Mouse (Mus musculus) gastrocnemius, postnatal 14 days (tissue): ENCODE measurements at regions not wholly inside any gene's neighbourhood (a gene's known extent, or its start where the extent isn't known, plus 50 kb on each side); places are given as distances from the start of the nearest gene placed in this dataset.

Source experiments
- DNase-seq: peaks from one replicate; pipeline ENCODE4 v3.0.0; 2021; ENCODE audit warnings: mixed read lengths
- intact Hi-C: fragments of 180-260 bp; cut with DNase I; formaldehyde crosslinking; loops from one replicate; pipeline ENCODE4 v1.15.1; 2025; ENCODE audit warnings: low total_unique reads

DNA sequence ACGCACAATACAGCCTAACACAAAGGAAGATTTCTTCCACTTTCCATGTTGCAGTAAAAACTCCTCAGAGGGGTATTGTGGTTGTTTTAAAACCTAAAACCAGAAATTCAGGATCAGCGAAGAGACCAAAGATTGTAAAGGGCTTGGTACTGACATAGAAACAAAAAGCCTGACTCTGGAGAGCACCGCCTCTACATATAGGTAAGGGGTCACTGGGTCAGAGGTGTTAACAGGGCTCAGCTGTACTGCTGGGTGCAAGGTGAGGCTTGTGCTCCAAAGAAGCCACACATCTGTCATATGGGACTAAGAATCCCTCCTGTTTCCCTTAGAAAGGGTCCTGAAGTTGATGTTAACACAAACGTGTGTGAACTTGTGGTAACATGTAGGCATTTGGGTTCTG, 420.7 kb upstream of the Gm26657 start:
- intact Hi-C loops = no loop called here
- DNase-seq = no peak

DNA sequence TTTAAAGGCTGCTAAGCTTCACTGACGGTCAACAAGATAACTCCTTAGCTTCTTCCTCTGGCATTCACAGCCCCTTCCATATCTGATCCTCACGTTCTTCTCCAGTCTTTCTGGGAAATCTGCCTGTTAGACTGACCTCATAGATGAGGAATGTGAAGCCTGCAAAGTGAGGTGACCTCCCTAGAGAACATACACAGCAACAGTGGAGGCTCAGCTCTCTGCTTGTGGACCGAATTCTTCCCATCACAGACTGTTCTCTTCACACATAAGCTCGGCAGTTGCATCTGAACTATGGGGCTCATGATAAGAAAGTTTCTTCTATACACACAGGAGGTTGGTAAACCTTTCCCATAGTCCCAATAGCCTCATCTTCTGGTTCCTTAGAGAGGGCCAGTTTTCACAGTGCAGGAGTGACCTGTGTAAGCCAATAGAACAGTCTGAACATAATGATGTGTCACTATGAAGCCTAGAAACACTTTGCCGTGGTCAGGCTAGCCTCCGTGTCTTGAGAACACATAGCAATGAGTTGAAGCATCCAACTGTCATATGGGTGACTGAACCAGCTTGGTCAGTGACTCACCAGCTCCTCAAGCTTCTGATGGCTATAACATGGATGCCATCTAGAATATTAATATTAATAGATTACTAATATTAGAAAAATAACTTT, 434.1 kb upstream of the Gm26657 start:
- no peak for DNase-seq
- intact Hi-C loops = no loop called here

DNA sequence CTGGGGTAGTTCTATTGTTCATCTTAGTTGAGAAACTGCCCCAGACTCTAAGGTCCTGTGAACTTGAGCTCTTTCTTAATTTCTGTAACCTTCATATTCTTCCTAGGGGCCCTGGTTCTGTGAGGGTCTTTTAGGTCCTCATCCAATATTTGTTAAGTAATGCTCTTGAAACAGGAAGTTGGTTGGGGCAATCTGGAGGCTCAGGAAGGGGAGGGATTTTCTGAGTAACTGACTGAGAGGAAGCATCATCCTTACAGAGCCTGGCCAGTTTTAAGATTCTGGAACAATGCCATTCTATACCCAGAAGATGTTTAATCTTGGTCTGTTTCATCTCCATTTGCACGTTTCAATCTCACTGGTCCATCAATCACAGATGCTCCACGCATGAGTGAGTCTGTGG, 435.6 kb upstream of the Gm26657 start:
- intact Hi-C loops = no loop called here
- no peak for DNase-seq

DNA sequence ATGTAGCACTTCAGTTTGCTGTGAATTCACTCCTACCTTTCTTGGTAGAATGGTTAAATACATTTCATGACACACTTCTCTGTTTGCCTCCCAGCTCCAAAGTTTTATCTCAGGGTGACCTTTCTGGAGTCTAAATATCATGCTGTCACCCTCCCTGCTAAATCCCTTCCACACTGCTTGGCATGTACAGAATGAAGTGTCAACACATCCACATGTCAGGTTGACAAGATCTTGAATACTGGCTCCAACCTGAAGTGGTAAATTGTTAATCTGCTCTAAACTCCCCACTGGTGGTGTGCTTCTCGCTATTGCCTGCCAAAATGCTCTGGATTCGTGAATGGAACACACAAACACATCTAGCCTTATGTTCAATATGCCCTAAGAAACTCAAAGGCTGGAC, 451.9 kb upstream of the Gm26657 start:
- no peak for DNase-seq
- intact Hi-C loops = no loop called here

DNA sequence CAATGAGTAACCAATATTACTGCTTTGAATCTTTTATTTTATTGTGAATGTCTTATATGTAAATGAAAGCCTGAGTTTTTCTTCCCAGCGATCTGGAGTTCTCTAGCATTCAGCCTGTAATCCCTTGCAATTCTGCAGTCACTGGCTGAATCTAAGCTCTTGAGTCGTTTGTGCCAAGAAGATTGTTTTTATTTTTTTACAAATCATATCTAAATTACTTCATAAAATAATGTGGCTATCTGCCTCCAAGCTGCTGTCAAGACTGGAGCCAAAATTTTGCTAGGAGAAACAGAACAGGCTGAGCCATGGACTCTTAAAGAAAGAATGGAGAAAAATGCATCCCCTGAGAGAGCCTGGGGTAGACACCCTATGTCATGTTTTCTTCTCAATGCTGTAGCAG, 455.4 kb upstream of the Gm26657 start:
- intact Hi-C loops = no loop called here
- no peak for DNase-seq

DNA sequence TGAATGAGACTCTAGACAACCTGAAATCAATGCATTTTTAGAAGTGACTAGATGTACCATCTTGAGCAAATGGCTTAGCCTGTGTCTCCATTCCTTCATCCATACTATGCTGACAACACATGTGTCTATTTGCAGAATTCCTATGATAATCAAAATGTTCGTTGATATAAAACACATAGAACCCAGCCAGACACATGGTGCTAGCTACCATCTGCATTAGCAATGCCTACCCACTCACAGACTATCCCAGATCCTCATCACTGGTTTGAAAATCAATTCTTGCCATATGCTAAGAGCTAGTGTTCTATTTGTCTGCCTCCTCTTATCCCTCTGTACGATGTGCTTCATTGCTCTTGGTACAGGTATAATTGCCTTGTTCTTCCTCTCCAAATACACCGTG, 464.0 kb upstream of the Gm26657 start:
- intact Hi-C loops = no loop called here

DNA sequence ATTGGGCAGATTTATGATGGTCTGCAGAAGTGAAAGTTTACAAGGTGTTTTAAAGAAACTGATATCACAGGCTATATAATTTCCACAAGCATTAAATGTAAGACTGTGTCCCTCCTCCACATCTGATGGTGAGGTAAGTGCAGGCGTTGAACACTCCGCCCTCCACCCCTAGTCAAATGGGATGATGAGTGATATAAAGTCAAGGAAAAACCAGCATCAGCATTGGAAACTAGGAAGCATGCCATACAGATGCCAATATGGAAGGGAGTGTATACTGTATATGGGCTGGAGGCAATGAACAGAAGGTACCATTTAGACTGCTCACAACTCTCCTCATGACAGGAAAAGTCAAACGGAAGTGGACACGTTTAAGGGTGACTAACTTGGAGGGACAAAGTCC, 468.5 kb upstream of the Gm26657 start:
- intact Hi-C loops = no loop called here
- no peak for DNase-seq

More for the DNA sequence above, 464.0 kb upstream of the Gm26657 start:
- DNase-seq = no peak

DNA sequence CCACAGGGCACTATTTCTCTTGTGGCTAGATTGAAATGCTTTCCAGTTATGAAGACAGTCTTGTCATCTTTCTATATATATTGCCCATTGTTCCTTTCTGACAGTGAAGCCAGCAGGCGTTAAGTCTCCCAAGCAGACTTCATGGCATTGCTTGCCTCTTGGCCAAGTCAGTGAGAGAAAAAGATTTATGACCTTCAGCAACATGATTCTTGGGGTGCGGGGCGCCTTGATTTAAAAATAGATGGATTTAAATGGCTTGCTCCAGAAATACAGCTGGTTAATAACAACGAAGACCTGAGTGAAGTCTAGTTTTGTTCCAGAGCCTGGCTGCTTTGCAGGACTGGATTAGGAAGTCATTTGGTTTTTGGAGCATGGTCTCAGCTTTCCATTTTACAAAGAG, 475.2 kb upstream of the Gm26657 start:
- DNase-seq = peak; percentile 11
- intact Hi-C loops = no loop called here

DNA sequence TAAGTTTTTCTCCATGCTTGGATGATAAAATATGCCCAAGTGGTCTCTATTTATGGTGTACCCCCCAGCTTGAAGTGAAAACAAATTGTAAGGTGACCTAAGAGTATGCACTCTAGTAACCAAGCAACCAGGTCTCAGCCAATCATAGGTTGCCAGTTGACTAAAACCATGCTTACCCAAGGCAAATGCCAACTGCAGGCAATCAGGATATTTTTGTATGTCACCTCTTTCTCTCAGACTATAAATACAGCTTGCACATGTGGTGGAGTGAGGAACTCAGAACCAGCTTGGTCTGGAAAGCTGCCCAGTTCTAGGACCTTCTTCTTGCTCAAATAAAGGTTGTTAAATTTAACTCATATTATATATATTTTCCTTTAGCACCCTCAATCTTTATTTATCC, 476.0 kb upstream of the Gm26657 start:
- intact Hi-C loops = no loop called here
- no peak for DNase-seq

DNA sequence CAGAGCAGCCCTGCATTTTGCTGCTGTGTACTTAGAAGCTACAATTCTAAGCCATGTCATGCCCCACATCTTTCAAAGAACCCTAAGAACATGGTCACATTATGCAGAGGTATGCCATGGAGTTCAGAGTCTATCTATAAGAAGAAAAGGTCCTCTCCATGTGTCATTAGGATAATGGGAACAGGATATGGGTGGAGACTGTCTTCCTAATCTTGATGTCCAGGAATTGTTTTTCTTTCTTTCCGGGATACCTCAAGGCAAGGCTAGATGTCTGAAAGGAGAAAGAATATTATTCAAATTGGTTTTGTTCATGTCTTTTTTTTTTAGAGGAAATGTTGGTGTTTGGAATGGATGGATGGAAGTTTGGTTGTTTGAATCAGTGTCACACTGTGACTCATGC, 477.3 kb upstream of the Gm26657 start:
- intact Hi-C loops = no loop called here
- DNase-seq = no peak

DNA sequence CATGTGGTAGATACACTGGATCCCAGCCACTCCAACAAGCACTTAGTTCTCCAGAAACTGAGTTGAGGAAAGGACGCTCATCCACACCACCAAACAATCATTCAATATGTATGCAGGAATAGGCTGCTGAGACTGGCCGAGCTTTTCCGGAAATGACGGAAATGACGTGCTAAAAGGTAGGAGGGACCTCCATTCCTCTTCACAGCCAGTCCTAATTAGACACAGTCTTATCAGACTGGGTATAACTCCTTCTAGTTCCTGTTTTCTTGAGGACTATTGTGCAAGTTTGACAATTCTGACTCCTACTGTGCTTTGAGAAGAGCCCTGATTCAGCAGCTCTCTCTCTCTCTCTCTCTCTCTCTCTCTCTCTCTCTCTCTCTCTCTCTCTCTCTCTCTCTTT, 477.9 kb upstream of the Gm26657 start:
- no peak for DNase-seq
- intact Hi-C loops = no loop called here

DNA sequence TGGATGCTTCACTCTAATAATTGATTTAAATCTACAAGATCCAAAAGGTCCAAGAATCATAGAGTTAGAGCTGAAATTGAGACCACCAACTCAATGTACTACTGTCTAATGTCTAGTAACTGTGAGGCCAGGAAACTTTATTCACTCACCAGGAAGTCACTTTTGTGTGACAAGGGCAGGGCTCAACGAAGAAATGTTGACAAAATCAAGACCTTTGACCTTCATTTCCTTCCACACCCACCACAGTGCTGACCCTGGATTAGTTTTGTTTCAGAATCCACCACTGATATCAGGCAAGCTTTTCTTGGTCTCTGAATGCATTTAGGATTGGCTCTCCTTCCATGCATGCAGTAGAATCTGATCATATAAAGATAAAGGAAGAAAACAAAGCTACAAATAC, 487.5 kb upstream of the Gm26657 start:
- intact Hi-C loops = no loop called here
- DNase-seq = no peak

DNA sequence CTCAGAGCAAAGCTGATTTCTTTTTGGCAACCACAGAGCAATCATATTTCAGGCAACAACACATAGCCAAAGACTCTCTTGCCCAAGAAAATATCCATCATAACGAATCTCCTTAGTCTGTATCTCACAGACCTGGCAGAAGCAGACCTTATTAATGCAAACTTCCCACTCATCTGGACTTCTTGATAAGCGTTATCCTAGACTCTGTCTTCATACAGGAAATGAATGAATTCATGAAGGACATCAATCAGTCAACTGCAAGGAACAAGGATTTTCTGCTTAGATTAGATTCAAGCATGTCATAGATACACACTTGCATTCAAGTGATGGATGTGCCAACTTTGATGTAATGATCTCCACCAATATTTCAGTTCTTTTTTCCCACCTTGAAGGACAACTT, 488.1 kb upstream of the Gm26657 start:
- no peak for DNase-seq
- intact Hi-C loops = no loop called here

DNA sequence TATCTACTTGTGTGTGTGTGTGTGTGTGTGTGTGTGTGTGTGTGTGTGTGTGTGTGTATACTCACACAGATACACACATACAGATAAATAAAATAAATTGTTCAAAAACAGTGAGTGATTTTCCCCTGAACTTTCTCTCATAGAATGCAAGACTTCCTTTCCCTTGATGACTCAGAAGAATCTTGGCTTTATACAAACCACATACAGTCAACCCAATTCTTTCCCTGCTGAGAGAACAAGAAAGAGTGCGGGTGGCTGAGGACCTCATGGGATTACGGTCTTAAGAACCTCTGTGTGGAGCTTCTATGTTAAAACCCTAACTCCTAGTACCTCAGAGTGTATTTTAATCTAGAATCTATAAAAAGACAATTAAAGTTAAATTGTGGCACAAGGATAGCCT, 489.3 kb upstream of the Gm26657 start:
- no peak for DNase-seq
- intact Hi-C loops = no loop called here

DNA sequence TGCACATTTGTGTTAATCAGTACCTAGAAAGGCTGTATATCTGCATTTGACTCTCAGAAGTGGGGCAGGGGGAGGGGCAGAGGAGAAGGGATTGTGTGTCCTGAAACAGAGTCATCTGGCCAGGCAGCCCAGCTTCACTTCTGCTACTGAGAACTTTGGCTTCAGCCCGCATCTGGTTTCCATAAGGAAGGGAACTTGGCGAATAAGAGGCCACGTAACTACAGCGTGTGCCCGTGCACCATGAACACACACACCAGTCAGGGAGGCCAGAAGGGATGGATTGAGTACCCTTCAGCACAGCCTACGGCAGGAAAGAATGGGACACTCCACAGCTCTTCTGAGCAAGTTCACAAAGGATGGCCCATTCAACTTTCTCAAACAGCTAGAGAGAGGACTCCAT, 496.0 kb upstream of the Gm26657 start:
- DNase-seq = no peak
- intact Hi-C loops = no loop called here

DNA sequence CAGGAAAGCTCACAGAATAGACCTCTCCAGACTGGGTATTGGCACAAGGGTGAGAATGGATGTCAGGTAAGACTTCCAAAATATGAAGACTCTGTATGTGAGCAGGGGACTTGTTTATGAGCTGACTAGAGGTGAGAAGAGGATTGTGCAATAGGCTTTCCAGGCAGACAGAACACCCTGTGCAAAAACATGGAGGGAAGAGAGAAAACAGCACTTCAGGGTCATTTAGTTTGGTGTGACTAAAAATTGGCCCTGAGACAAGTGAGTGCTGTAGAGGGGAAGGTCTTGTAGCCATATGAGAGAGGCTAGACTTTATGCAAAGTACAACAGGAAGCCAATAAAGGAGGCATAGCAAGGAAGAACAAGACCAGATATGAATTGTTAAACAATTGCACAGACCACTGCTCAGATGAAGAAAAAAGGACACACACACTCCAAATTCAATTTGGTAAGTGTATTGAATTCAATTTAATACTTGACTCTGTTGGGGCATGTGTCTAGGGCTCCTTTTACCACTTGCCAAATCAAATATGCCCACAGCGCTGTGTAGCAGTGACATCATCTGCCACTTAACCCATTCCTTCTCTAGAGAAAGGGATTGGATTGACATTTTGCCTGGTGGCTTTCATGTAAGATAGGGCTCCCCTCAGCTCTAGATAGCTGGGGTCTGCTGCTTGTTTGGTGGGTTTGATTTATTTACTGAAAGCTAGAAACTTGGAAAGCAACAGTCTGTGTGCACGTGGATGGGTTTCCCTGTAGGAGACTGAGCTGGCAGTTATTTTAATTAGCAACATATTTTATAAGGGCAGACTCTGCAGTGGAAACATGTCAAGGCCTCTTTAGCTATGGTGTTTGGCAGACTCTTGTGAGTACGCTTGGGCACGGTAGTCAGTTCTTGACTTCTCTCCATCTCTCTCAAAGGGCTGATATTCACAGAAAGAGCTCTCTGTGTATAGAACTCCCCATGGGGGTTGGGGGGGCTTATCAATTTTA, 501.1 kb upstream of the Gm26657 start:
- no peak for DNase-seq
- intact Hi-C loops = no loop called here

DNA sequence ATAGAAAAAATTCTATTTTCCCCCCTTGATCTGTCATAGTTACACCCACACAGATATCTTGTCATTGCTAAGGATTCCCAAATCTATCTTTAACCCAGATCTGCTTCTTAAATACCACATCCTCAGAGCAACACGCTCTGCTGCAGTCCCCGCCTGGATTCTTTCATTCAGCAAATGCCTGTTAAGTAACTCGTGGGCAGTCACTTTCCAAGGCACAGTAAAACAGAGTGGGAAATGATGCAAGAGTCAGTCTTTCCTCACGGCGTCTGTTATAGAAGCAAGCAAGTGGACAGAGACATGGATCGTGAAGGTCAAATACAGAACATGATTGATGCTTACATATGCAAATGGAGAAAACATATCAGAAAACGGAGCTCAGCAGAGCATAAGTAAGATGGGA, 508.5 kb upstream of the Gm26657 start:
- no peak for DNase-seq
- intact Hi-C loops = no loop called here

DNA sequence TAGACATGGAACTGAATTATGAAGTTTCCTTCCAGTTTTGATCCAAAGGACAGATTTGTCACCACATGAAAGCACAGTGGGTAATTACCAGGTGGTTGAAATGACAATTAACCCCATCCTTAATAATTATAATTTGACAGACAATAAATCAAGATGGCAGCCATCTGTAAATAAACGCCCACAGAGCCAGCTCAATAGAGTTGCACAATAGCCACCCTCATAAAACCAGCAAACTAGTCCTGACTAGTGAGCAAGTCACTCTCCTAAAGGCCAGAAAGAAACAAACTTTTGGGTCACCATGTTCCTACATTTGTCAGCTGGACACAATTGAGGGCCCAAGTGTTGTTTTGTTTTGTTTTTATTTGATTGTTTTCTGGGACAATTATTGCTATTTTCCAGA, 509.4 kb upstream of the Gm26657 start:
- intact Hi-C loops = no loop called here
- no peak for DNase-seq

DNA sequence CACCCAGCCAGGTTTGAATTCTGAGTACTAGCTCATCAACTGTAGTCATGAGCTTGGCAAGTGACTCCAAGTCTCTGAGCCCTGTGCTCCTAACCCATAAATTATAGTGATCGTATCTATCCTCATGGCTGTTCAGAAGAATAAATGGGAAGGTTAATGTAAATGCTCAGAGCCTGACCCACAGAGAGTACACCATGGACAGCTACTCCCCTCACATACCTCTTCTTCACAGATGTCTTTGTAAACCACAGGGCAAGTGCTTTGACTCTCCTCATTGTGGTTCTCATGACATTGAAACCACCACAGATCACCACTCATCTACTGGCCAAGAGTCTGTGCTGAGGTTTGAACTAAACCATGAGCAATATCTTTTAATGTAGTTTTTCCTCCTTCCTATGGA, 513.4 kb upstream of the Gm26657 start:
- no peak for DNase-seq
- intact Hi-C loops = no loop called here

DNA sequence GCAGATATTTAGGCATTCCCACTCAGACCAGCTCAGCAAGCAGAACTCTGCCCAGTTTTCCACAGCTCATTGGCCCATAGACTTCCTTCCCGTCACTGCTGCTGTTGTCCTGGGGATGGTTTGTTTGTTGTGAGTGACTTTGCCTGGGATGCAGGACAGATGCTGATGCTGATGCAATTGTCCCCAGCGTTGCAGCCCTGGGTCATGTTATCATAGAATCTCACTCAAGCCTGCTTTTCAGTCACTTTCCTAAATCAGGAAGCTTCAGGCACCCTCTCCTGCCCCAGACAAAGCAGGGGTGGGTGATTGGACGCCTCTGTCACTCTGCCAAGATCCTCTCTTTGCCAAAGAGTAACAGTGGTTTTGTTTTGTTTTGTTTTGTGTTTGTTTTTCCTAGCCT, 515.3 kb upstream of the Gm26657 start:
- intact Hi-C loops = loop anchor here (5.0 kb wide), 1 partner anchor 712 kb away; no protein-coding TSS in a partner anchor

More for the DNA sequence above, 515.3 kb upstream of the Gm26657 start:
- peak; percentile 17 for DNase-seq
